Mouse (Mus musculus) right cerebral cortex, postnatal 36 days (tissue): Measurements from ENCODE around the gene Cpt1c.
"Not testable (repeated sequence)": the region's sequence is repeated elsewhere in the genome, so short reads cannot be mapped to it uniquely, and the experiment has no call there.

ENCODE experiments used
- DNase-seq, 2 experiments: peaks; one replicate each; pipeline ENCODE4 v3.0.0; 2022; ENCODE audit warnings: low spot score in 2 of 2, mixed read lengths in 1 of 2

The Cpt1c gene

DNA sequence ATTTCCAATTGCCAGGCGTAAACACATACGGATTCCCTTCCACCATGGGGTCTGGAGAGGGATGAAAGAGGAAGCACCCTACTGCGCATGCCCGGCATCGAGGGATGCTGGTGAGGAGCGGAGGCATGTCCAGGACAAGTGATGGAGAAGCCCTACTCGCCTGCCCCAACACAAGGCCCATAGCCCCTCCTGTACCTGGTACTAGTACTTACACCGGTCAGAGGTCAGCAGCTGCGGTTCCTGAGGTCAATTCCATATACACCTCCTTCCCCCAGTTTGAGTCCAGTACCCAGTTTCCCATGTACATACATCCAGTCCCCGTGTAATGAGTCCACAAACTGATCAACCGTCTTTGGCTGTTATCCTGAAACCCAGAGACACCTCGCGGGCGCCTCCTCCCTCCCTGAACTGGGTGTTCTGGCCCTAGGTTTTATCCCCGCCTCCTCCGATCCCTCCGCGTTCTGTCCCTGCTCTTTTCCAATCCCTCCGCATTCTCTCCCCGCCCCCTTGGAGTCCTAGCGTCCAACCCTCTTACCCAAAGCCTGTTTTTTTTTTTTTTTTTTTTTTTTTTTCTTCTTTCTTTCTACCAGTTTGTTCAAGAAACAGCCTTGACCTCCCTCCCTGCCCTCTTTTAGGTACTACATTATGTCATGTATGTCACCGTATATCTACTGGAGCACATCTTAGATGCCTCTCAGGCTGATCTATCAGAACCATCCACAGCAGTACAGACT lies at the start of gene Cpt1c:
Gene Cpt1c, minus strand, starts transcription at position 469 of the 734 bp plus-strand sequence.
- peak; percentile 75 to 84 for DNase-seq

DNA sequence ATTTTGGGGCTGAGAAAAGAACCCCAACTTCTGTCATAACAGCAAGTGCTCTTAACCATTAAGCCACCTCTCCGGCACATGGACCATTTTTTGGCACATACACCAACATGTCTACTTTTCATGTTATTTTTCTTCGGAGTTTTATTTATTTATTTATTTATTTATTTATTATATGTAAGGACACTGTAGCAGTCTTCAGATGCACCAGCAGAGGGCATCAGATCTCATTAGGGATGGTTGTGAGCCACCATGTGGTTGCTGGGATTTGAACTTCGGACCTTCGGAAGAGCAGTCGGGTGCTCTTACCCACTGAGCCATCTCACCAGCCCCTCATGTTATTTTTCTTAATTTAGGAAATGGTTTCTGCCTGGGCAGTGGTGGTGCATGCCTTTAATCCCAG lies 49.1 kb upstream of the Cpt1c start:
- DNase-seq = not testable (repeated sequence)

DNA sequence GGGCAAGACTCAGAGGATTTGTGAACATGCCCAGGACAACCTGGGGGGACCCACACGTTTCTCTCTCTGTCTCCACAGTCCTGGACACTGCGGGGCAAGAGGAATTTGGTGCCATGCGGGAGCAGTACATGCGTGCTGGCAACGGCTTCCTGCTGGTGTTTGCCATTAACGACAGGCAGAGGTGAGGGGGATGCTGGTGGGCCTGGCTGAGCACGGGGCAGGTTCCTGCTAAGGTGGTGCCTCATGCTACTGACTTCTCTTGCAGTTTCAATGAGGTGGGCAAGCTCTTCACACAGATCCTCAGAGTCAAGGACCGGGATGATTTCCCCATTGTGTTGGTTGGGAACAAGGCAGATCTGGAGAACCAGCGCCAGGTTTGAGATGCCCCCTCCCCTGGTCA lies 45.6 kb upstream of the Cpt1c start:
- no peak for DNase-seq

DNA sequence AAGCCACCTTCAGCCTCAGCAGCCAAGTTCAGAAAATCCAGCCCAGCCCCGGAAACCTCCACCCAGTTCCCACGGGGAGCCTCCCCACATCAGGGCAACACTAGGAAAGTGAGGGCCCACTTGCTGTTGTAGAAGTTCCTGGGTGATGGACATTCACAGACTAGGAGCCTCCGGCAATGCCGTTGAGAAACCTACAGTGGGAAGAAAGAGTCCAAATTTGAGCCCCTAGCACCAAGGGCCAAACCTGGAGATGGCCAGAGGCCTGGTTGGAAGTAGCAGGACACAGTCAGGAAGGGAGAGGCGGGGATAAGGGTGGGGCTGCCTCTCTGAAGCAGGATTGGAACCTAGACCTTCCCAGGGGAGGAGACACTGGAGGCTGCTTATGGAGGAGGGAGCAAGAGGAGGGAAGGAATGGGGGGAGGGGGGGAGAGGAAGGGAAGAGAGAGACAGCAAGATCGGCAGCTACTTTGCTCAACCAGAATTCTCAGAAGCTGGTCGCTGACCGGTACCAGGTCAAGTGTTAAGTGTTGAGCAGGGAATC lies 44.5 kb upstream of the Cpt1c start:
- DNase-seq = no peak

DNA sequence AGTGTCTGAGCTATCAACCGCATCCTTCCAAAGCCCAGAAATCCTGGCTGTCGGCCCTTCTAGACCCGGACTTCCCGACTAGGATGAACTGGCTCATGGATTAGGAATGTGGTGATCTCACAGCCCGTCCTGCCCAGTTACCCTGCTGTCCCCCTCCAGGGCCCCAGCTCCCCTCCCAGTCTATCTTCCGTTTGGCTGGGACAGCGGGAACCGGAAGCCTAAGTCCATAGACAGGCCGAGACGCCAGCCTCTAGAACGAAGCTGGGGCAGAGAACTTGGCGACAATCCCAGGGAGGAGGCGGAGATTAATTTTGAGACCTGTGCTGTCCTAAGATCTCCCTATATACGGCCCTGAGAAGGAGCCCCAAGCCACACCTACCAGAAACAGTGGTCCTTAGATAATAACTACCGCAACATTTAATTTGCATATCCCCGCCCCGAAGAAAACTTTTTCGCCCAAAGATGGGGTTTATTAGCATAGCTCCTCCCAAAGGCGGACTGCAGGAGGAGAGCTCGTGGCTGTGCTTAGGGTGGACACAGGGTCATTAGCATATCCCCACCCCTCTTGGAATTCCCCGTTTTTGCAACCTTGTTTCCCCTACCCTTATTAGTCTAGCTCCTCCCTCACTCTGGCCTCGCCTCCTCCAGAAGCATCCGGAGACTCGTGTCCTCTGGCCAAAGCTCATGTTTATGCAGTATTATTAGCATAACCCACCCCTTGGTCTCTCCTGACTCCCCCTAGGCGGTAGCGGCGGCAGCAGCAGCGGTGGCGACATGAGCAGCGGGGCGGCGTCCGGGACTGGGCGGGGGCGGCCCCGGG lies 42.8 kb upstream of the Cpt1c start, which contains the start of gene Rras:
Gene Rras, plus strand, starts transcription at position 720 of the 820 bp plus-strand sequence.
- DNase-seq = peak; percentile 78 to 92

DNA sequence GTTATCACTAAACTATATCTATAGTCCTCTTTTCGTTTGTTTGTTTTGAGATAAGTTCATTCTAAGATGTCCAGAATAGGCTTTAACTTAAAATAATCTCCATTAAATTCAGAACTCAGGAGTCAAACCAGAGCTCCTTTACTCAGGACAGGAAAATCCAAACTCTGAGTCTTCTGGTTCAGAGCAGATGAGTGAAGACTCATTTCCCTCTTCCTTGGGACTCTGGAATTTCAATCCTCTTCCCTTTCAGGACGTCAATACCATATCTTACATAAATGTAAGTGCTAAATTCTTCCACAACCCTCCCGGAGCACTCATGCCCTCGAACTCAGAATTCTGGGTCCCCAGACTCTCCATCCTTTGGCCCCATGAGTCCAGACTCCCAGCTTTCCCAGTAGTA lies 42.1 kb upstream of the Cpt1c start:
- DNase-seq = no peak

DNA sequence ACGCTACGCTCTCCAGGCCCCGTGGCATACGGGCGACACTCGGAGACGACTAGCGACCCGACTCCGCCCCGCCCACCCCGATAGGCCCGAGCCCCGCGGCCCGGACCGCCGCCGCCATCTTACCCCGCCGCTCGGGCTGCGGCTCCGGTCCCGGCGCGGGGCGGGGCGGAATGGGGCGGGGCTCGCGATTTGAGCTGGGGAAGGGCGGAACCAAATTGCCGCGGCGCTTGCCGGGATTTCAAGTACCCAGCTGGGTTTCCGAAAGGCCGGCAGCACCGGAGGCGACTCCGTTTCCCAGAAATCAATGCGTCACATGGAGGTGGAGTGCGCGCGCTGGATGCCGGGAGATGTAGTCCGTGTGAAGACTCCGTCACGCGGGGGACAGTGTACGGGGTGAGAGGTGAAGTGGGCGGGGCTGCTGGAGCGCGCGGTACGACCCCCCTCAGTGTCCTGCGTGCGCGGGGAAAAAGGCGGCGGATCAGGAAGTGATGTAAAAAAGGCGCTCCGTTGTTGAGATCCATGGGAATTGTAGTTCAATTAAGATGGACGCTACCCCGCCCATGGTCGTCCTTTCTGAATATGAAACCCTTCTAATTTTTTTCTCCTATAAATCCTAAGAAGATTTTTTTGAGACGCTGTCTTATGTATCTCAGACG lies 41.4 kb upstream of the Cpt1c start, which contains the start of gene Scaf1:
Gene Scaf1, minus strand, starts transcription at position 407 of the 656 bp plus-strand sequence.
- DNase-seq = peak; percentile 100

DNA sequence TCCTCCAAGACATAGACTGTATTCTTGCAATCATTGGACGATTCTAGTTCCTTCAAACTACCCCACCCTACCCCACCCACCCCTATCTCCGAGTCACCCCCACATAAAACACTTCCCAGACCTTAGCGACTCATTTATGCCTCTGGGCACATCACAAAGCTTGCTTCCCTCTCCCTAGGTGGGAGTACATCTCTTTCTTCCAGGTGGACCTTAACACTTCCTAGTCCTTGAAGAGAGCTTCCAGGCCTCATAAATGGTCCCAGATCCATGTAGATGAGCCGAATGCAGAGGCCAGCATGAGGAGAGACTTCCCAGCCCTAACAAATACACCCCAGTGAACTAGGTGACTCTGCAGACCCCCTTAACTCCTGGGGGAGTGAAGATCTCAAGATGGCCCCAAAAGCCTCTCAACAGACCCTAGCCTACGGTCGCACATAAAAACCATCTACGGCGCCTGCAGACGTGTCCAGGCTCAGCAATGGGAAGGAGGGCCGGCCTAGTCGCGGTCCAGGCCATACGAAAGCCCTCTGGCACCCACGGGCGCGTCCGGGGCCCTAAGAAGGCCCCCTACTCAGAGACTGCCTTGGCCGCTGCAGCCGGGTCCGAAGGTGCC lies 40.8 kb upstream of the Cpt1c start:
- DNase-seq = no peak

DNA sequence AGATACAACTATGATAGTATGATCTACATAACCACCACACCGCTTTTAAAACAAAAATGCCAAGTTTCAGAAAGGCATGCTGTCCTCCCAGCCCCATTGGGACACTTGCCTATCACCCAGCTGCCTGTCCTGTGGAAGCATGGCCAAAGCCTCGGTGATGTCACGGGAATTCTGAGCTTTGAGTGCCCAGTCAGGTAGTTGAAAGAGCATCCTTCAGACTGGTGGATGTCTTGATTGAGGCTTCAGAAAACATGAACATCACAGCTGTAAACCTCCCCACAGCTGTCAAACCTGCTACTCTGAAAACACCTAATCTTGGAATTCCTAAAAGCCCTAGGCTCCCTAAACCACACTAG lies 39.4 kb upstream of the Cpt1c start:
- DNase-seq = no peak

DNA sequence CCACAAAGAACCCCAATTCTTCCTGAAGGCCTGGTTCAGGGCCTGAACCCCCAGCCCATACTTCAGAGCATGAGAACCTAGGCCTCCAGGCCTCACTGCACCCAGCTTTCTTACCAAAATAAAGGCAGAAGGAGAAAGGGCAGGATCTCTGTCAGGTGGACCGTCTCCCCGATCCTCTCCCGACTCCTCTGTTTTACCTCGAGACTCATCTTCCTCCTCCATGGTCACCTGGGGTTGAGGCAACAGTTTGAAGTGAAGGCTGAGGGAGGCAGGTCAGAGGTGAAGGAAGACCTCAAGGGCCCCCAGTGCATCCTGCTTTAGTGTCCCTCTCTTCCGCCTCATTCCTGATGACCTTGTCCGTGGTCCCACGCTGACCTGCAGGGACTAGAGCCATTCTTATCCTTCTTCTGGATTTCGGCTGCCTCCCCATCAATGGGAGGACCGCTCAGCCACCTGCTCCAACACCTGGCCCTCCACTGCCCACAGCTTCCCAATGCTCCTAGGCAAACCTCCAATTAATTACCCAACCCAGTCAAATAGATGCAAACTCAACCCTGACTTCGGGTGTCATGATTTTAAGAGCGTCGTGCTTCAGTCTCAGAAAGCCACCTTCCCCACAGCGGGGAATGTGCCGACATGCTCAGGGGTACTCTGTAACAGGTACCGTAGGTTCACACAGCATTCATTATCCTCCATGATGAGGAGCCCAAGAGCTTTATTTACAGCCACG lies 38.9 kb upstream of the Cpt1c start:
- DNase-seq = no peak

DNA sequence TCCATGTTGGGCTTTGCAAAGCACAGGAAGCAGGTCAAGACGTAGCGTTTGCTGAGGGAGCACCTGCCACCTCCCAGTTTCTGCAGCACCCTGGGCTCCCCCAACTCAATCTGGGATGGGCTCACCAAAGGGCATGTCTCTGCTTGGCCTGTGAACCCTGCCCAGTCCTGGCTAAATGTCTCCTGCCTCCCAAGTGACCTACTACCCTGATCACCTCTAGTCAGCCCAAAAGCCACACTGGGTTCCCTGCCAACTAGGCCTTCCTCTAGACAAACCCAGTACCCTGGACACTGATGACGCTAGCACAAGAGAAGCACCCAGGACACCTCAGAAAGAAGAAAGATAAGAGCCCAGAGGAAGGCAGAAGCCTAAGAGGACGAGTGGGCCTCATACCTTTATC lies 38.2 kb upstream of the Cpt1c start:
- DNase-seq = no peak

DNA sequence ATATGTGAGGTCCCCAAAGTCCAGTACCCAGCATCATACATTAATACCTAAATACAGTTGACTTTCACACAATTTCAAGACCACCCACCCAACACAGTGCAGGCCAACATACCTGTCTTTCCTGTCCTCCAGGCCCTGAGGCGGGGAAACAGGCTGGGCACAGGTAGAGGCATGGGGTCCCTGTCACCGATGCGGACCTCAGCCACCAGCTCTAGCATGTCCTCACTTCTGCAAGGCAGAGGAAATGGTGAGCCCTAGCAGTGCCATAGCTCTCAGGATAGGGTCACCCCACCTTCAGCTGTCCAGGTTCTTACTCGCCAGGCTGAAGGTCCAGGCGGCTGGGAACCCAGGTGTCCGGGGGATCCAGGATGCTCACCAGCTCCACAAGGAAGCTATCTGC lies 37.4 kb upstream of the Cpt1c start:
- no peak for DNase-seq

DNA sequence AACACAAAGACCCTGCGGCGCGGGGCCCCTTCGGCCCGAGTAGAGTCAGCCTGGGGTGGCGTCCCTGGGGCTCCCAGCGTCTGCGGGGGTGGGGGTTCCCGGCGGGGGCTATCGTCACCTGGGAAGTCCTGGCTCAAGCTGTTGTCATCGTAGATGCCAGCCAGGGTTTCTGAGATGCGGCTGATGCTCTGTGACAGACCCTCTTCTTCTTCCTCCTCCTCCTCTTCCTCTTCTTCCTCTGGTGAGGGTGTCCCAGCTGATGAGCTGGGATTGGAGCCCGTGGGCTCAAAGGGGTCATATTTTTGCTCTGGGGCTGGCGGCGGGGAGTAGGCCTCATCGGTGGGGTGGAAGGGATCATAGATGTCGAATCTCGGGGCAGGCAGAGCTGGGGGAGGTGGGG lies 33.8 kb upstream of the Cpt1c start:
- DNase-seq = no peak

DNA sequence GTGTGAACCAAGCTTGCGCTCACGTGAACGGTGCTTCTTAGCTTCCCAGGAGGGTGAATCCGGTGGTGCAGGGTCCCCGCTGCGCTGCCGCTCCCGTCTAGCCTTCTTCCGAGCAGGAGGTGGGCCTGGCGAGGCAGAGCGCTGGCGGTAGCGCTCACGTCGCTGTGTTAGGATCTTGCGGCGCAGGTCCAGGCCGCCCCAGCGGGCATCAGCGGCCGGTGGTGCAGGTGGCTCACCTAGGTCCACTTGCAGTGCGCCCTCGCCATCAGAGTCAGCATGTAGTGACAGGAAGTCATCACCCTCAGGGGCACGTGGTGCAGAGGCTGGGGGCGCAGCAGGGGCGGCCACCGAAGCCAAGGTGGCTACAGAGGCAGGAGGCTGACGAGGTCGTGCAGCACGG lies 33.2 kb upstream of the Cpt1c start:
- DNase-seq = no peak

DNA sequence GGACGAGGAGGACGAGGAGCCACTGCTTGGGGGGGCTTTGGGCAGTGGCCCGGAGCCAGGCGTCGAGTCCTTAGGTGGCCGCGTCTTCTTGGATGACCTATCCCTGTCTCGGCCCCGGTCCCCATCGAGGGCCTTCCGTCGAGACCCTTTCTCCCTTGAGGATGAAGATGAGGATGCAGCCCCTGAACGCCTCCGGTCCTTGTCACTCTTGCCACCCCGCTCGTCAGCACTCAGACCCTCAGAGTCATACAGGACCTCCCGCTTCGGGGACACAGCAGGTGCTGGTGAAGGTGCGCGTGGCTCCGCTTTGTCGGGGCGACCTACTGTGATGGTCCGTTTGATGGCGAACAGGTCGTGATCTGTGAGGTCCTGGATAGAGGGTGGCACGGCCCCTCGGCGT lies 32.5 kb upstream of the Cpt1c start:
- no peak for DNase-seq

DNA sequence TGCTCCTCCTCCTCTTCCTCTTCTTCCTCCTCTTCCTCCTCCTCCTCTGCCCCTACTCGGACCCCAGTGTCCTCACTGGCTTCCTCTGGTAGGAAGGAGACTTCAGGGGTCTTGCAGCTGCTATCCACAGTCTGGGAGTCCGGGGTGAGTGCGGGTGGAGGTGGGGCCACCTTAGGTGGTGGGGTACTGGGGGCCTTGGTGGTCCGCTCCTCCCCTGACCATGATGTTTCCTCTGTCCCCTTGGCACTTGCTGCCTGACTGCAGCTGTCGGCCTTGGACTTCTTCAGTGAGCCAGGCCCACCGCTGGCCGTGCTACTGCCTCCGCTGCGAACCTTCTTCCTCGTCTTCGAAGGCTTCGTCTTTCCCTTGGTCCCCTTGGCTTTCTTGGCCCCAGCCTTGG lies 31.9 kb upstream of the Cpt1c start:
- no peak for DNase-seq

DNA sequence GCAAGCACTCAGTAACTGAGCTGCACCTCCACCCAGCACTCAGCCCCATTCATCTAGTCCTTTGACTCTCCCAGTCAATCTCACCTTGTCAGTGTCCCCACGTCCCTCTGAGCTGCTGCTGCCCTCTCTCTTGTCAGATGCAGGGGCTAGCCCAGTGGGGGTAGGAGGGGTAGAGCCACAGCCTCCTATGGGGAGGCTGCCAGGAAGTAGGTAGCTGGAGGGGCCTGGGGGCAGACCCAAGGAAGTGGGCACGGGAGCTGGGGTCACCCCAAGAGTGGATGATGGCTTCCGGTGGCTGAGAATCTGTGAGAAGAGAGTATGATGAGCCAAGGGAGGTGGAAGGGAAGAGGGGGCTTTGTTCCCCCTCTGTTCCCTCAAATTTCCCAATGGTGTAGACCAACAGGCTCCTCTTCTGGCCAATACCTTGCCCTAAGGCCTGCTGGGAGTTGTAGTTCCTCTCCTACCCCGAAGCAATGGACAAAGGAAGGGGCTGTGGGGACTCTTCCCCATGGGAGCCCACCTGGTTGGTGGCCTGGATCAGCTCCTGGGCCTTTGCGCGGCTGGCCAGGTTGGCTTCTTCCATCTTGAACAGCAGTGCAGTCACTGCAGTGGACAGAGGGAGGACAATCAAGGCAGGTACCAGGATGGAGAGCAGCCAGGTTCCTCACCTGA lies 30.8 kb upstream of the Cpt1c start:
- DNase-seq = no peak

DNA sequence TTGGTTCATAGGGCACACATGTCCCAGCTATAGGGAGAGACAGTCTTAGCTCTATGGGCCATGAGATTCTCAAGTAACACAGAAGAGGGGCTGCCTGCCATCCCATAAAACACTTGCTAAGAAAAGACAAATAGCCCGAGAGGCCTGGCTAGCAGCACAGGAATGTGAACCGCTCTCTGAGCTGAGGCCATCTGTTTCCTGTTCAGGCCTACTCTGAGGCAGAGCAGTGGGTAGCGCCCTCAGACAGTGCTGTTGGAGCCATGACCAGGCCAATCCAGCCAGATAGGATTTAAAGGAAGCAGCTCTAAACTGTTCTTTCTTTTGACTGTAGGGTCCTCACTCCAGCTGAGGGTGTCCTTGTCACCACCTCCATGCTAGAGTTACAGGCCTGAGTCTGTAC lies 29.9 kb upstream of the Cpt1c start:
- no peak for DNase-seq

DNA sequence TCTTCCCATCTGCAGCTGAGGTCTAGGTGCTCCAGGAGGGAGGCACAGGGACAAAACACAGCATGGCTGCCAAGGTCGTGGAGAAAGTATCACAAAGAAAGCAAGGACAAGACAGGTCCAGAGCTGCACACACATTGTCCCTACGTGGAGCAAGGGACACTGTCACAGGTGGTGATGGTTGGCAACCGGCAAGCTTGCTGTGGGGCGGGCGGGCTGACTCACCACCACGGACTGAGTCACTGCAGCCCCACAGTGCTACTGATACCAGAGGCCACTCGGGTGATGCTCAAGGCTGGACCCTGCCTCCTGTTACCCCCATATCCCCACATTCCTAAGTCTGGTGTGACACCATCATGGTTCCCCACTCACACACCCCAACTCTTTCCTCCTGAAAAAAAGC lies 27.8 kb upstream of the Cpt1c start:
- DNase-seq = no peak

DNA sequence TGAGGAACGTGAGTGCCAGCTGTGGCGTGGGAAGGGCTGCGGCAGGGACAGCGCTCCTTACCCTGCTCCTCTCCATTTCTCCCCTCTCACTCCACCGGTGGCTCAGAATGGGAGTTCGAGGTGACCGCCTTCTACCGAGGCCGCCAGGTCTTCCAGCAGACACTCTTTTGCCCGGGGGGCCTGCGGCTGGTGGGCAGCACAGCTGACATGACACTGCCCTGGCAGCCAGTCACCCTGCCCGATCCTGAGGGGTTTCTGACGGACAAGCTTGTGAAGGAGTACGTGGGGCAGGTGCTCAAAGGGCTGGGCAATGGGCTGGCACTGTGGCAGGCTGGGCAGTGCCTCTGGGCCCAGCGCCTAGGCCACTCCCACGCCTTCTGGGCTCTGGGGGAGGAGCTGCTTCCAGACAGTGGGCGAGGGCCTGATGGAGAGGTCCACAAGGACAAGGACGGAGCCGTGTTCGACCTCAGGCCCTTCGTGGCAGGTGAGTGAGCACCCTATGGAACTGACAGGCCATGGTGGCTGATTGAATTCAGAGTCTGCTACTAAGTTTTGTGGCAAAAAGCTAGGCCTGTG lies 26.0 kb upstream of the Cpt1c start:
- DNase-seq = no peak
